12 mouse cellular contexts compared by ENCODE assay signal in the genomic region with DNA sequence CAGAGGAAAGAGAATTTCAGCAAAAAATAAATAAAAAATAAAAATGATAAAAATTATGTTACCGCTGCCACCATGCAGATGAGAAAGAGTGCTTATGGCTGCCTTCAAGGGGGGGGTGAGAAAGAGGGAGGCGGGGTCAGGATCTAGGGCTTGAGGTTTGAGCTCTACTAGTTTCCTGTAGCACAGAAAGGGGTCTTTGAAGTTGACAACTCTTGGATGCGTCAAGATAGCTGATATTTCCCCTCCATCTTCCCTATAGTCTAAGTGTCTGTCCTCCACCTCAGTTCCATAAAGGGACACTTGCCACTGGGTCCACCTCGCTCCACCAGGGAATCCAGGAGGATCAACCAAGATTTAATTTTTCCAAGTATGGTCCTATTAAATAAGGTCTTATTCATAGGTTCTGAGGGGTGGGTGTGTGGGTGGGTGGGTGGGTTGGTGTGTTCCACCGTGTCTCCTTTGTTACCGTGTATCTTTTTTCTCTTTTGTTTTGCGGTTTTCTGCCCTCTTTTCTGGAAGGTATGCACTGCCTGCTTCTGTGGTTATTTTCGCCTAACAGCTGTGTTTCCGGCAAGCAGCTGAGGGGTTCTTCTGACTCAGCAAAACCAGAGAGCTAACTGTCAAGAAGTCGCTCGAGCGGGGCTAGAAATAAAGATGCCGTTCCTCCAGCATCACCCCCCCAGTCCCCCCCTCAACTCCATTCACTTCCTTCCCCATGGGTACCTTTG.
A peak's percentile ranks its signal among the peaks of the same experiment; 100 is the strongest.
DNase-seq lines count a peak whose midpoint lies in the region; ATAC-seq lines count a peak whose summit lies in the region.
"Had no signal": no experiment of that assay in that cellular context is flagged by ENCODE, and none has a peak within 500 bp of the region (broad histone marks: within the 10 kb centered on the region; RNA-seq: fewer than 3 reads in every experiment).

No protein-coding gene starts in this region.

- no peak overlapping the region for H3K4me2 ChIP-seq in midbrain, embryonic 13.5 days (replicated peaks)
- H3K4me2 ChIP-seq: embryonic facial prominence, embryonic 12.5 days; midbrain, embryonic 11.5 days had no signal

- no peak overlapping the region for H3K9ac ChIP-seq in midbrain, embryonic 13.5 days (replicated peaks)
- H3K9ac ChIP-seq: embryonic facial prominence, embryonic 12.5 days had no signal

- no peak overlapping the region for H3K4me3 ChIP-seq in midbrain, embryonic 13.5 days (replicated peaks)
- H3K4me3 ChIP-seq: embryonic facial prominence, embryonic 12.5 days had no signal

- peaks cover 11% of the 10 kb centered on the region for H3K4me1 ChIP-seq in midbrain, embryonic 13.5 days (replicated peaks)

- no peak overlapping the region for H3K27ac ChIP-seq in midbrain, embryonic 13.5 days
- H3K27ac ChIP-seq: embryonic facial prominence, embryonic 12.5 days had no signal

- H3K27me3 ChIP-seq in midbrain, embryonic 13.5 days: no peaks in the 10 kb centered on the region
- H3K27me3 ChIP-seq: embryonic facial prominence, embryonic 12.5 days had no signal

- WGBS in midbrain, embryonic 13.5 days: 80% methylated on average over 13 of the region's 13 CpGs

- no peak for DNase-seq in frontal cortex, postnatal 36 days (ENCODE audit: low spot score in 2 of 2)
- peak; percentile 92 for DNase-seq in 416B (ENCODE audit: low read depth)
- peak; percentile 77 for DNase-seq in brain, adult 2 months (ENCODE audit: low read depth, low spot score)
- no peak for DNase-seq in layer of hippocampus, adult 9-10 months (ENCODE audit: low spot score)
- DNase-seq in kidney, adult 8-10 months: no peak
- DNase-seq: heart, postnatal 4 days; layer of hippocampus, adult 9-11 months had no signal

- peak; percentile 20; the same call in 1 of the 2 replicates for ATAC-seq in frontal cortex, adult (ENCODE audit: low TSS enrichment)
- peak; percentile 59 for ATAC-seq in megakaryocyte progenitor cell, adult 5-6 weeks (replicated peaks; ENCODE audit: poor library complexity)
- ATAC-seq in midbrain, embryonic 13.5 days: no peak

- no peaks in the 10 kb centered on the region for H3K9me3 ChIP-seq in midbrain, embryonic 13.5 days
- H3K9me3 ChIP-seq: embryonic facial prominence, embryonic 12.5 days had no signal

- H3K36me3 ChIP-seq in midbrain, embryonic 13.5 days: no peaks in the 10 kb centered on the region
- H3K36me3 ChIP-seq: embryonic facial prominence, embryonic 12.5 days had no signal

Comparison
In these comparisons a context has a peak if more than half of its experiments do, and no peak if none do; other contexts are left out.
1. DNase-seq: peak in 416B (single experiment) and brain, adult 2 months (single experiment); none in frontal cortex, postnatal 36 days (0 of 2), layer of hippocampus, adult 9-10 months (single experiment) and kidney, adult 8-10 months (0 of 2).